Mouse (Mus musculus): ENCODE measurements around the gene Tmem218. TPM values are rescaled to one million over a fixed set of nuclear protein-coding genes. Genes with fewer than 3 reads are reported as not detected.

Tmem218 gene
- polyA plus RNA-seq, 1 experiment from 2014 or later, result 13.9 TPM

DNA sequence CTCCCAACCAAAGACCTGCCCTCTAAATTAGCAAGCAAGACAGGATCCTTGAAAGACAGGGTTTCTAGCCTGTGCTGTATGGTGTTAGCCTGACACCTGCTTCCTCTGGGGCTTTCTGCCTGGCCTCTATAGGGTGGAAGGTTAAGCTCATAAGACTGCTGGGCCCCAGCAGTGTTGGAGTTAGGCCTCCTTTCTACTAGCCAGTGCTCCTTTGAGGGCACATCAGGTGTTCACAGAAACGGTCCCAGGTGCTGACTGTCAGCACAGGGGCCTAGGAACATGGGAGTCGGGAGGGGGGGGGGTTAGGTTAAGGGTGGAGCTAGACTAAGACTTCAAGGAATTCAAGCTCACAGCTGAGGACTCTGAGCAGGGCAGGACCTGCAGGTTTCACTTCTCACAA, 37.4 kb downstream of the Tmem218 start:
- no peaks in the 10 kb centered on the region for H3K27me3 ChIP-seq (replicated peaks; ENCODE audit: control insufficient read depth, insufficient read depth, low read length)
- WGBS, result 76% methylated on average over 2 of the region's 2 CpGs
- peaks cover 8% of the 10 kb centered on the region for H3K4me1 ChIP-seq (ENCODE audit: control insufficient read depth, insufficient read depth, low read length)
- no peak for DNase-seq (ENCODE audit: low spot score)
- no peak overlapping the region for H3K9ac ChIP-seq (ENCODE audit: low read length)
- no peaks in the 10 kb centered on the region for H3K9me3 ChIP-seq (replicated peaks; ENCODE audit: control insufficient read depth, low read length)
- H3K4me3 ChIP-seq (ENCODE audit: low read depth, low read length), result no peak overlapping the region
- no peak for ATAC-seq
- H3K27ac ChIP-seq (ENCODE audit: low read depth, low read length), result no peak overlapping the region
- no peak overlapping the region for H3K4me2 ChIP-seq (ENCODE audit: low read length)
- H3K36me3 ChIP-seq (ENCODE audit: control insufficient read depth, insufficient read depth, low read length), result no peaks in the 10 kb centered on the region

DNA sequence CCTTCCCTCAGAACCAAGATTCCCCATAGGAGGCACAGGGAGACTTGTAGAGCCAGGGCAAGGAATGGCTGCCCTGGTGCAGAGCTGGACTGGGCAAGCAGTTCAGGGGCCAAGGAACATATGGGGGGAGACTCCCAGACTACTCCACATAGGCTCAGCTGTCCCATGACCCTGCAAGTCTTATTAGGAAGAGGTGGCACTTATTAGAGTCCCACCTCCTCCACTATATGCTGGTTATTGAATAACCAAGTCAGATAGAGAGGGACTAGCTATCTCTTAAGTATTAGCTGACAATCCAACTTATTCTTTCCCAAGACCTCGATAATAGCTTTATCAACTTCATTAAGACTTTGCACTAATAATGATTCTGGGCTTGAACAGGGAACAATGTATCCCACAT, 37.8 kb downstream of the Tmem218 start:
- WGBS, result 85% methylated on average over 1 of the region's 1 CpGs
- H3K9me3 ChIP-seq (replicated peaks; ENCODE audit: control insufficient read depth, low read length), result no peaks in the 10 kb centered on the region
- DNase-seq (ENCODE audit: low spot score) (no peak), ATAC-seq (no peak)
- H3K27ac ChIP-seq (ENCODE audit: low read depth, low read length), result no peak overlapping the region
- no peak overlapping the region for H3K9ac ChIP-seq (ENCODE audit: low read length)
- H3K4me3 ChIP-seq (ENCODE audit: low read depth, low read length), result no peak overlapping the region
- no peak overlapping the region for H3K4me2 ChIP-seq (ENCODE audit: low read length)
- no peaks in the 10 kb centered on the region for H3K36me3 ChIP-seq (ENCODE audit: control insufficient read depth, insufficient read depth, low read length)
- no peaks in the 10 kb centered on the region for H3K27me3 ChIP-seq (replicated peaks; ENCODE audit: control insufficient read depth, insufficient read depth, low read length)
- H3K4me1 ChIP-seq (ENCODE audit: control insufficient read depth, insufficient read depth, low read length), result peaks cover 8% of the 10 kb centered on the region

DNA sequence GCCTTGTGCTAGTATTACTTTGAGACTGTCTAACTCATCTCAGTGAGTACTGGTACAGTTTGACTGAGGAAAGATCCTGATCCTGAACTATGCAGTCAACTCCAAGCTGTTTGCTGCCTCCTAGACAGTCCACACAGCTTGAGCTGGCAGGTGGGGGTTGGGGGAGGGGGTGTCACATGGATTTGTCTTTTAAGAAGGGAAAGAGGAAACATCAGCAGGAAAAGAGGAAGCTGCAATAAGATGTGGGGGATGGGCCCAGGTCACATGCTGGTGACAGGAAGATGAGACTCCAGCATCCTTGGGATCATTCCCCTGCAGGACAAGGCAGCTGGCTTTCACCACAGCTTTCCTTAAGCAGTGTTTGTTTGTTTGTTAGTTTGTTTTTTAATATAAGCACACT, 39.4 kb downstream of the Tmem218 start:
- Histone ChIP-seq H3K4me1 (ENCODE audit: control insufficient read depth, insufficient read depth, low read length) (peaks cover 8% of the 10 kb centered on the region), H3K4me2 (ENCODE audit: low read length) (no peak overlapping the region), H3K36me3 (ENCODE audit: control insufficient read depth, insufficient read depth, low read length) (no peaks in the 10 kb centered on the region), H3K27me3 (replicated peaks; ENCODE audit: control insufficient read depth, insufficient read depth, low read length) (no peaks in the 10 kb centered on the region), H3K9me3 (replicated peaks; ENCODE audit: control insufficient read depth, low read length) (no peaks in the 10 kb centered on the region), H3K27ac (ENCODE audit: low read depth, low read length) (no peak overlapping the region), H3K9ac (ENCODE audit: low read length) (no peak overlapping the region), H3K4me3 (ENCODE audit: low read depth, low read length) (no peak overlapping the region)
- DNase-seq (ENCODE audit: low spot score) (no peak), ATAC-seq (no peak)

DNA sequence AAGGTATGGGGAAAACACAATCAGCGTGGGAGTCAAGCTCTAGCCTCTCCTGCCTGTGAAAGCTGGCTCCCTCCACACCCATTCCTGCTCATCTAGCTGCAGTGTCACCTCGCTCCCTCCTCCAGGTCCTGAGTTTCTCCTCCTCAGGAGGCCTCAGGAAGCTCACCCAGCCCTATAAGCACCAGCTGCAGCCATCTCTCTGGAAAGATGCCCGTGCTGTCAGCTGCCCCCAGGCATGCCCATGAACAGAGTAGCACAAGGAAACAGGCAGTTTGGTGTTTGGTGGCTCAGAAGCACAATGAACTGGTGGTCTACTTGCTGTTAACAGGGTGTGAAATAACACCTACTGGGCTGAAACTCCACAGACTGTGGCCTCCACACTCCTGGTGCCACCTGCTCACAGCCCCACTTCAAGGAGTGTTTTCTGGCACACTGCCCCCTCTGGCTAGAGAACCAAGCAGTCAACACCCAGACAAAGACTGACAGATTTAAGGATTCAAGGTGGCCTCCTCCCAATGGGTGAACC, 40.4 kb downstream of the Tmem218 start:
- DNase-seq (ENCODE audit: low spot score) (peak; percentile 79), ATAC-seq (peak; percentile 84)
- Histone ChIP-seq H3K4me2 (ENCODE audit: low read length) (no peak overlapping the region), H3K27me3 (replicated peaks; ENCODE audit: control insufficient read depth, insufficient read depth, low read length) (no peaks in the 10 kb centered on the region), H3K4me3 (ENCODE audit: low read depth, low read length) (no peak overlapping the region), H3K9me3 (replicated peaks; ENCODE audit: control insufficient read depth, low read length) (no peaks in the 10 kb centered on the region), H3K9ac (ENCODE audit: low read length) (no peak overlapping the region), H3K36me3 (ENCODE audit: control insufficient read depth, insufficient read depth, low read length) (no peaks in the 10 kb centered on the region), H3K27ac (ENCODE audit: low read depth, low read length) (peak overlapping the region; percentile 52), H3K4me1 (ENCODE audit: control insufficient read depth, insufficient read depth, low read length) (peaks cover 8% of the 10 kb centered on the region)
- WGBS, result 44% methylated on average over 3 of the region's 3 CpGs

DNA sequence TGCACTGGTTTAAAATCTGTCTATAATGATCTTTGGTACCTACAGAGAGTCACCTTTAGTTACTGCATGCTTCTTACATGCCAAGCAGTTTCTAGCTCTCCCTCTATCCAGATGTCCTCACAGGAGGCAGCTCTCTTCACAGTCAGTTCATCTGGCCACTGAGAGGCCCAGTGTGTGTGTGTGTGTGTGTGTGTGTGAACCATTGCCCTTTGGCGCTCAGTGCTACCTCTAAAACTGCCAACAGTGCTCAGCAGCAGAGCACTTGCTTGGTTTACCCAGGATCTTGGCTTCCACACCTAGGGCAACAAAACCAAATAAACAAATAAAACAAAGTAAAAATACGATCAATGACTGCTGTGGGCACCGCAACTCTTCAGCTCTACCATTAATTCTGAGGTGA, 42.0 kb downstream of the Tmem218 start:
- H3K9me3 ChIP-seq (replicated peaks; ENCODE audit: control insufficient read depth, low read length), result no peaks in the 10 kb centered on the region
- H3K4me2 ChIP-seq (ENCODE audit: low read length), result no peak overlapping the region
- H3K4me3 ChIP-seq (ENCODE audit: low read depth, low read length), result no peak overlapping the region
- H3K4me1 ChIP-seq (ENCODE audit: control insufficient read depth, insufficient read depth, low read length), result peaks cover 12% of the 10 kb centered on the region
- WGBS, result 96% methylated on average over 3 of the region's 3 CpGs
- DNase-seq (ENCODE audit: low spot score) (no peak), ATAC-seq (no peak)
- no peaks in the 10 kb centered on the region for H3K36me3 ChIP-seq (ENCODE audit: control insufficient read depth, insufficient read depth, low read length)
- no peak overlapping the region for H3K9ac ChIP-seq (ENCODE audit: low read length)
- no peak overlapping the region for H3K27ac ChIP-seq (ENCODE audit: low read depth, low read length)
- no peaks in the 10 kb centered on the region for H3K27me3 ChIP-seq (replicated peaks; ENCODE audit: control insufficient read depth, insufficient read depth, low read length)

DNA sequence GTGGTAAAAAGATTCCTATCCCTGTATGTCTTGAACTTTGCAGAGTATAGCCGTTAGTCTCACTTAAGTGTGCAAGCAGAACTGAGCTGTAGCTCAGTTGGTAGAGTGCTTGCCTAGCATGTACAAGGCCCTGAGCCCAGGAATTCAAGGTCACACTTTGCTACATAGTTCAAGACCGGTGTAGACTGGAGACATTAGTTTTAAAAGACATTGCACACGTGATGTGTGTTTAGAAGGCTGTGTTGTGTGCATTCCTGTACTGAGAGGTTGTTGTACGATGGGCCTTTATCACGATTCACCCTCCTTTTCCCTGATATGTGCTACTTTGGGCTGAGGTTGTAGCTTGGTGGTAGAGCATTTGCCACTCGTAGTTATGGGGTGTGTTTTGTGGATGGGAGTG, 42.6 kb downstream of the Tmem218 start:
- Histone ChIP-seq H3K9ac (ENCODE audit: low read length) (no peak overlapping the region), H3K4me2 (ENCODE audit: low read length) (no peak overlapping the region), H3K4me3 (ENCODE audit: low read depth, low read length) (no peak overlapping the region), H3K9me3 (replicated peaks; ENCODE audit: control insufficient read depth, low read length) (no peaks in the 10 kb centered on the region), H3K36me3 (ENCODE audit: control insufficient read depth, insufficient read depth, low read length) (no peaks in the 10 kb centered on the region), H3K4me1 (ENCODE audit: control insufficient read depth, insufficient read depth, low read length) (peaks cover 15% of the 10 kb centered on the region), H3K27ac (ENCODE audit: low read depth, low read length) (no peak overlapping the region), H3K27me3 (replicated peaks; ENCODE audit: control insufficient read depth, insufficient read depth, low read length) (no peaks in the 10 kb centered on the region)
- ATAC-seq (no peak), DNase-seq (ENCODE audit: low spot score) (no peak)
- WGBS, result 90% methylated on average over 6 of the region's 6 CpGs

DNA sequence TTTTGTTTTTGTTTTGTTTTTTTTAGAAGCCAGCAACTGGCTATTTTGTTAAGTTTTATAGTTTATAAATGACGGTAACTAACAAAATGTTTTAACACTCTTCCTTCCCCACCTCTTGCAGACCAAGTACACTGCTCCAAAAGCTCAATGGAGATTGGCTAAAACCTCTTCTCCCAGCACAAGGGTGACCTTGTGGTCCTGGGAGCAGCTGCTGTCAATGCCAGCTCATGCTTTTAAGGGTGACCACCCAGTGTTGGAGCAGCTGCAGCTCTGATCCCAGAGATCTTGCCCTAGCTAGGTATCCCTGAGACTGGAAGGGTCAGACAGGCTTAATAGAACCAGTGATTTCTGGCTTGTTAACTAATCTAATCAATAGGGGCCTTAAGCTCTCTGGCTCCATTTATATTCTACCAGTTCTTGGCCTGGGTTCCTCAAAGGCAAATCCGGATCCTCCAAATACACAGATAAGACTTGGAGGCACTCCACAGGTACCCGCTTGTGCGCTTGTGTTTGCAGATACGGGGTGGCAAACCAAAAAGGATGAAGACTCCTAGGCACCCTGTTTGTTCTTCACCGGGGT, 46.6 kb downstream of the Tmem218 start:
- no peaks in the 10 kb centered on the region for H3K9me3 ChIP-seq (replicated peaks; ENCODE audit: control insufficient read depth, low read length)
- no peaks in the 10 kb centered on the region for H3K36me3 ChIP-seq (ENCODE audit: control insufficient read depth, insufficient read depth, low read length)
- no peaks in the 10 kb centered on the region for H3K27me3 ChIP-seq (replicated peaks; ENCODE audit: control insufficient read depth, insufficient read depth, low read length)
- no peak overlapping the region for H3K27ac ChIP-seq (ENCODE audit: low read depth, low read length)
- DNase-seq (ENCODE audit: low spot score) (no peak), ATAC-seq (no peak)
- no peak overlapping the region for H3K9ac ChIP-seq (ENCODE audit: low read length)
- WGBS, result 22% methylated on average over 6 of the region's 6 CpGs
- peak overlapping the region; percentile 80 for H3K4me2 ChIP-seq (ENCODE audit: low read length)
- peaks cover 7% of the 10 kb centered on the region for H3K4me1 ChIP-seq (ENCODE audit: control insufficient read depth, insufficient read depth, low read length)
- H3K4me3 ChIP-seq (ENCODE audit: low read depth, low read length), result peak overlapping the region; percentile 32; the same call in 1 of the 2 replicates

DNA sequence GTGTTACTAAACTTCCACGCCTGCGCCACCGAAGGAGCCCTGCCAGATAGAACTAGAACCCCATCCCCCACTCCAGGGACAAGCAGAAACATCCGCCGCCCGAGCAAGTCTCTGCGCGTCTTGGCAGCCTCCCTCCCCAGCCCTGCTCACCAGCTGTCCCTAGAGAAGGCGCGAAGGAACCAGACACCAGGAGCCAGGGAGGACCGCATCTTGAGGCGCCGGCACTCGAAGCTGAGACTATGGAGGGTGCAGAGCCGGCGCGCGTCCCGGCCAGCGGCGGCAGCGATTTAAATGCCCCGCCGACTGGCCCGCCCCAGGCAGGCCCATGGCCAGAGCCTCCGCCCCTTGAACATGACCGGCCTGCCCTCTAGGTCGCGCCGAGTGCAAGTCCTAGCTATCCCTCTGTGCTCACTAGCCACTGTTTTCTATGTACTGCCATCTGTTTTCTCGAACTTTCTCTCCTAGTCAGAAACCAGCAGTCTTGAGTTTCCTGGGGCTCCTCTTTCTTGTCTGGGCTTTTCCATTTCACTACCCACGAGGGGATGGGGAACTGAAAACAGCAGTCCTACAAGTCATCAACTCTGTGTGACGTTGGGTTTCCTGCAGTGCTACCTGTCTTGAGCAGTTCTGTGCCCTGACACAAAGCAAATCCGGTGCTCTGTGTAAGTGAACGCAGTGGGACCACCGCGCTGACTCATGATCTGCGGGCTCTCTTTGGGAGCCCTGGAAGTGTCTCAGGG, 47.3 kb downstream of the Tmem218 start, which contains the start of gene Slc37a2:
Slc37a2 (minus strand) TSS at position 590 of the 740 bp plus-strand sequence.
- H3K27me3 ChIP-seq (replicated peaks; ENCODE audit: control insufficient read depth, insufficient read depth, low read length), result no peaks in the 10 kb centered on the region
- H3K36me3 ChIP-seq (ENCODE audit: control insufficient read depth, insufficient read depth, low read length), result no peaks in the 10 kb centered on the region
- WGBS, result 2% methylated on average over 38 of the region's 38 CpGs
- ATAC-seq (peak; percentile 93), DNase-seq (ENCODE audit: low spot score) (peak; percentile 83)
- H3K9me3 ChIP-seq (replicated peaks; ENCODE audit: control insufficient read depth, low read length), result no peaks in the 10 kb centered on the region
- H3K4me3 ChIP-seq (ENCODE audit: low read depth, low read length), result peak within 1 kb of the TSS; percentile 32
- H3K9ac ChIP-seq (ENCODE audit: low read length), result peak within 1 kb of the TSS; percentile 61
- peaks cover 7% of the 10 kb centered on the region for H3K4me1 ChIP-seq (ENCODE audit: control insufficient read depth, insufficient read depth, low read length)
- peak within 1 kb of the TSS; percentile 54; the same call in 1 of the 2 replicates for H3K27ac ChIP-seq (ENCODE audit: low read depth, low read length)
- peak within 1 kb of the TSS; percentile 80 for H3K4me2 ChIP-seq (ENCODE audit: low read length)

DNA sequence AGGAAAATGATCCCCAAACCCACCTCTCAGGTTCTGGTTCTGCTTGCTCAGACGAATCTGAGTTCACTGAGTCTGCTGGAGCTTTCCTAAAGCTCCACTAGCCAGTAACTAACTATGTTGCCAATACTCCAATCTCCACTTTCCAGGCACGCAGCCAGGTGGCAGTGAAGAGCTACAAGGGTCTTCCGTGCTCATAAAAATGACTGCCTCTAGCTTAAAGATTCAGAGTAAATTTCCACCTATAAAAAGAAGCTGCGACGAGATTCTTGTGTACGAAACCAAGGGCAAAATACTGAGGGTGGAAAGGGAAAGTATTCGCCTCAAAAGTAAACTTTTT, 47.8 kb downstream of the Tmem218 start:
- Histone ChIP-seq H3K4me2 (ENCODE audit: low read length) (peak overlapping the region; percentile 80), H3K27me3 (replicated peaks; ENCODE audit: control insufficient read depth, insufficient read depth, low read length) (no peaks in the 10 kb centered on the region), H3K4me3 (ENCODE audit: low read depth, low read length) (peak overlapping the region; percentile 32; the same call in 1 of the 2 replicates), H3K27ac (ENCODE audit: low read depth, low read length) (no peak overlapping the region), H3K4me1 (ENCODE audit: control insufficient read depth, insufficient read depth, low read length) (peaks cover 7% of the 10 kb centered on the region), H3K9ac (ENCODE audit: low read length) (peak overlapping the region; percentile 61; the same call in 1 of the 2 replicates), H3K9me3 (replicated peaks; ENCODE audit: control insufficient read depth, low read length) (no peaks in the 10 kb centered on the region), H3K36me3 (ENCODE audit: control insufficient read depth, insufficient read depth, low read length) (no peaks in the 10 kb centered on the region)
- 42% methylated on average over 7 of the region's 7 CpGs for WGBS
- ATAC-seq (peak; percentile 47), DNase-seq (ENCODE audit: low spot score) (peak; percentile 90)
